Mouse (Mus musculus) thymus, adult 2 months (tissue): ENCODE results near the gene Rpia. TPM values are rescaled to one million over a fixed set of nuclear protein-coding genes. Genes with fewer than 3 reads are reported as not detected.

Experiments used
- DNase-seq: peaks from one replicate; pipeline ENCODE4 v3.0.0; 2021
- H3K27ac ChIP-seq: fragments of 200-500 bp; 2 replicates; pipeline ENCODE4 v1.5.1; 2012; ENCODE audit warnings: low read length, control low read depth; ENCODE audit not compliant: control insufficient read depth, insufficient read depth
- H3K27me3 ChIP-seq: fragments of 200-500 bp; 2 replicates; pipeline ENCODE4 v1.6.1; 2012; ENCODE audit warnings: mild to moderate bottlenecking, low read length, moderate library complexity, mixed read lengths; ENCODE audit not compliant: control insufficient read depth, insufficient read depth
- H3K36me3 ChIP-seq: fragments of 200-500 bp; 2 replicates; pipeline ENCODE4 v1.6.1; 2012; ENCODE audit warnings: mild to moderate bottlenecking, low read length, moderate library complexity; ENCODE audit not compliant: control insufficient read depth, insufficient read depth
- H3K4me1 ChIP-seq: fragments of 200-500 bp; replicated peaks from 2 replicates; pipeline ENCODE4 v1.6.1; 2012; ENCODE audit warnings: low read length; ENCODE audit not compliant: control insufficient read depth, insufficient read depth
- H3K4me3 ChIP-seq: fragments of 200-500 bp; 2 replicates; pipeline ENCODE4 v1.5.1; 2012; ENCODE audit warnings: mild to moderate bottlenecking, low read length, control low read depth, moderate library complexity; ENCODE audit not compliant: control insufficient read depth, insufficient read depth
- CTCF ChIP-seq: fragments of 200-500 bp; IDR thresholded peaks from 2 replicates; pipeline ENCODE4 v1.5.1; 2012; ENCODE audit warnings: mild to moderate bottlenecking, control low read depth, low read length, moderate library complexity, borderline replicate concordance; ENCODE audit not compliant: control insufficient read depth, poor library complexity, insufficient read depth; ENCODE audit errors: extremely low read depth
- POLR2A ChIP-seq: fragments of 200-500 bp; IDR thresholded peaks from 2 replicates; pipeline ENCODE4 v1.6.1; 2012; ENCODE audit warnings: mild to moderate bottlenecking, low read length, control low read depth, moderate library complexity; ENCODE audit not compliant: control insufficient read depth, poor library complexity, insufficient read depth; ENCODE audit errors: extremely low read depth
- WGBS: fragments of 180-500 bp; shearing (Covaris S2); methylation state at CpG from one replicate; pipeline ENCODE4 v1.1.7; 2018; 5-methylcytosine and 5-hydroxymethylcytosine counted together
- polyA plus RNA-seq: library from polyadenylated mRNA; depleted of rRNA; stranded (reverse); fragments of >200 nt; gene quantifications from 2 replicates; pipeline ENCODE4 v1.2.3, GENCODE M21; 2012

Rpia gene
- polyA plus RNA-seq, 1 experiment, result 15.7 TPM

DNA sequence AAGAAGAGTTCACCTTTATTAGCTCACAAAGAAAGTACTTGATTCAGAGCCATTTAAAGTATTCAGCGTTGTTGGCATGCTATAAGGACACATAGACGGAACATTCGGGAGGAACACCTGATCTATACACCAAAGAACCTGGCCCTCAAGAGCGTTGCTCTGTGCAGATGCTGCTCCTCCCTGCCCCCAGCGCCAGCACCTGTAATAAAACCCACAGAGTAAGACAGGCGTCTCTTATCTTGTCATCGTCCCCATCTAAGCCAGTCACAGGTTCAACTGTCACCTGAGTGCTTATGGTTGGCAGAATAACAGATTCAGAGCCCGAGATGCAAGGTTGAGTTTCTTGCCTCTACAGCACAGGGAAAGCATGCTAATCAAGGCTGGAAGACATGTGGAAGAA lies 23.4 kb upstream of the Rpia start:
- peaks cover 35% of the 10 kb centered on the region for H3K4me1 ChIP-seq
- H3K27ac ChIP-seq, result peak overlapping the region; percentile 88
- no peak overlapping the region for H3K4me3 ChIP-seq
- H3K27me3 ChIP-seq, result no peaks in the 10 kb centered on the region
- no peak for DNase-seq
- no peaks in the 10 kb centered on the region for H3K36me3 ChIP-seq
- TF ChIP-seq CTCF (no peak), POLR2A (no peak)
- WGBS, result 14% methylated on average over 8 of the region's 8 CpGs

- no peak overlapping the region for H3K4me3 ChIP-seq
- H3K27ac ChIP-seq, result peak overlapping the region; percentile 8; the same call in 1 of the 2 replicates
Observed at GRCm38 (mm10) chr6:70814629-70814950, 22.6 kb upstream of the Rpia start.

DNA sequence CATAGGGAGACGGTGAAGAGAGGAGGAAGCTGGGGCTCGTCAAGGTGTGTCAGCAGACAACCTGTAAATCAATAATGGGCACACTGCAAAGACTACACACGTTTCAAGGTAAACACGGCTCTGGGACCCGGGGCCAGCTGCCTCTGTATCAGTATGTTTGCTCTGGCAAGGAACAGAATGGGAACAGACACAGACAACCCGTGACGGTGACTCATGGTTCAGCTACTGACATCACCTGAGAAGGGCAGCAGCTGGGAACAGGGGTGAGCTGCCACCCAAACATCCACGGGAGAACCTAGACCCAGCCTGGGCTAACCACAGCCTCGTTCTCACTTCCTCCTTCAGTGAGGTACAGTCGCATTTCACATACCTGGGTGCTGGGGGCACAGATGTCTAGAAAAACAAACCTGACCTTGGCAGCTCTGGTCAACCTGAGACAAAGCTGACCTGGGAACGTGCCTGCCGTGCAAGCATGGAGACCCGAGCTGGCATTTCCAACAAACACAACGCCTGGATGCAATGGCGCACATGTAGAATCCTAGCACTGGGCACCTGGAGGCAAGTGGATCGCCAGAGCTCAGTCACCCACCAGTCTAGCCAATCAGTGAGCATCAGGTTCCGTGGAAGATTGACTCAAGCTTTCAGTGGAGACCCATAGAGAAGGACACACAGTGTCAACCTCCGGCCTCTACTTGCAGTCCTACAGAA lies 22.0 kb upstream of the Rpia start:
- peak overlapping the region; percentile 58 for H3K27ac ChIP-seq
- TF ChIP-seq POLR2A (no peak), CTCF (no peak)
- peaks cover 31% of the 10 kb centered on the region for H3K4me1 ChIP-seq
- peak; percentile 60 for DNase-seq
- WGBS, result 55% methylated on average over 18 of the region's 18 CpGs
- no peaks in the 10 kb centered on the region for H3K27me3 ChIP-seq
- no peaks in the 10 kb centered on the region for H3K36me3 ChIP-seq
- no peak overlapping the region for H3K4me3 ChIP-seq

More at GRCm38 (mm10) chr6:70814629-70814950, 22.6 kb upstream of the Rpia start:
- DNase-seq, result no peak
- peaks cover 31% of the 10 kb centered on the region for H3K4me1 ChIP-seq
- 92% methylated on average over 4 of the region's 4 CpGs for WGBS
- H3K27me3 ChIP-seq, result no peaks in the 10 kb centered on the region
- no peak for TF ChIP-seq POLR2A
- TF ChIP-seq CTCF, result no peak
- H3K36me3 ChIP-seq, result no peaks in the 10 kb centered on the region

DNA sequence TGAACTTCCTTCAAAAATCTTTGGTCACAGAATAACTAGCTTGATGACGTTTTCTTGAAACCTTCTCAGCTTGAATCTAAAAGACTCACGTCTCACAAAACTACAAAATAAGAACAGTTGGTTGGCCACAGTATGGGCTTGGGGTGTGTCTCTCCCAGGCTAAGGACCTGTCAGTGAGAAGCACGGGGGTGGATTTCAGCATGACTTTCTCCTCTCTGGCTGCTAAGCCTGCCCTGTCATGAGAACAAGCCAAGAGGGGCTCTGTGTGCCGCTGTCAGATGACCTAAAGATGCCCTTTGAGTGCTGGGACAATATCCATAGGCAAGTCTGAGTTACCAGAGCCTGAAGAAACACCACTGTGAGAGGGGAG lies 20.5 kb upstream of the Rpia start:
- Histone ChIP-seq H3K27me3 (no peaks in the 10 kb centered on the region), H3K4me3 (no peak overlapping the region), H3K27ac (peak overlapping the region; percentile 87), H3K36me3 (no peaks in the 10 kb centered on the region), H3K4me1 (peaks cover 33% of the 10 kb centered on the region)
- WGBS, result 30% methylated on average over 4 of the region's 4 CpGs
- DNase-seq, result no peak
- TF ChIP-seq CTCF (no peak), POLR2A (no peak)

- Histone ChIP-seq H3K4me3 (no peak overlapping the region), H3K4me1 (peaks cover 34% of the 10 kb centered on the region), H3K36me3 (no peaks in the 10 kb centered on the region), H3K27me3 (no peaks in the 10 kb centered on the region), H3K27ac (peak overlapping the region; percentile 87; the same call in 1 of the 2 replicates)
- no peak for TF ChIP-seq POLR2A
- no peak for TF ChIP-seq CTCF
- 26% methylated on average over 6 of the region's 6 CpGs for WGBS
- peak; percentile 87 for DNase-seq
Observed at GRCm38 (mm10) chr6:70811557-70812525, 19.8 kb upstream of the Rpia start.

DNA sequence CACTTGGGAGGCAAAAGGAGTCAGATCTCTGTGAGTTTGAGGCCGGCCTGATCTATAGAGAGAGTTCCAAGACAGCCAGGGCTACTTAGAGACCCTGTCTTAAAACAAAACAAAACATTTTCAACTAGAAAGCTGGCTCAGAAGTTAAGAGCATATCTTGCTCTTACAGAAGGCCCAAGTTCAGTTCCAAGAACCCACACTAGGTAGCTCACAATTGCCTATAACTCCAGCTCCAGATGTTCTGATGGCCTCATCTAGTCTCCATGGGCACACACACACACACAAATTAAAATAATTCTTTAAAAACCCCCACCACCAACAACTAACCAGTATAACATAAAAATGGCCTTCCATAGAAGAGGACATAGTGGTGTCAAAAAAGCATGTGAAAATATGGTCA lies 18.5 kb upstream of the Rpia start:
- H3K27ac ChIP-seq, result no peak overlapping the region
- H3K36me3 ChIP-seq, result no peaks in the 10 kb centered on the region
- 87% methylated on average over 1 of the region's 1 CpGs for WGBS
- no peak for DNase-seq
- H3K4me1 ChIP-seq, result peaks cover 33% of the 10 kb centered on the region
- TF ChIP-seq POLR2A (no peak), CTCF (no peak)
- no peak overlapping the region for H3K4me3 ChIP-seq
- H3K27me3 ChIP-seq, result no peaks in the 10 kb centered on the region

GRCm38 (mm10) chr6:70806514-70806912 lies 14.5 kb upstream of the Rpia start:
- H3K4me3 ChIP-seq, result no peak overlapping the region
- peaks cover 8% of the 10 kb centered on the region; the same call in 1 of the 2 replicates for H3K4me1 ChIP-seq
- no peaks in the 10 kb centered on the region for H3K27me3 ChIP-seq
- no peak for DNase-seq
- 93% methylated on average over 1 of the region's 1 CpGs for WGBS
- no peak for TF ChIP-seq POLR2A
- no peak for TF ChIP-seq CTCF
- no peaks in the 10 kb centered on the region for H3K36me3 ChIP-seq
- no peak overlapping the region for H3K27ac ChIP-seq
